Comparison of ENCODE assay signal across 8 mouse cellular contexts in the genomic region with DNA sequence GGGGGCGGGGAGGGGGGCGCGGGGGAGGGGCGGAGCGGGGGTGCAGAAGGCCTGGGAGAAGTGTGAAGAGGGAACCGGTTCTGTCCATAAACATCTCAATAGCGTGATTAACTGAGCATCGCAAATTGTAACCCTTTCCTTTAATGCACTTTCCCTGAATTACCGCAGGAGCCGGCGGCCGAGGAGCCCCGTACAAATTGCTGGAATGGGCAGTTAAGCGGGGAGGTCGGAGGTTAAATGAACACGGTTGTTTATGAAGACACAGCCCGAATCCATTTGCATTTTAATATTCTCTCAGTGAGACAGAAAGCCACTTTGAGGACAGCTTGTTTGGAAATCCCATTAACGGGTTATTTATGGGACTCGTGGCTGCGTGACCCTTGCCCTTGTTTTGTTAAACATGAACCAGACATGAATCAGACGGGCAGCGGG.
DNase-seq lines count a peak whose midpoint lies in the region; ATAC-seq lines count a peak whose summit lies in the region.

No protein-coding gene starts in this region.

- H3K9me3 ChIP-seq in heart, embryonic 15.5 days (replicated peaks), result no peaks in the 10 kb centered on the region
- H3K9me3 ChIP-seq in hindbrain, embryonic 14.5 days (ENCODE audit: control insufficient read depth, low read length), result no peaks in the 10 kb centered on the region
- H3K9me3 ChIP-seq in limb, embryonic 15.5 days, result no peaks in the 10 kb centered on the region

- ATAC-seq in heart, embryonic 15.5 days (replicated peaks; ENCODE audit: insufficient number of reproducible peaks, insufficient read depth, low FRiP score, low read depth), result no peak
- ATAC-seq in hindbrain, embryonic 14.5 days (ENCODE audit: low FRiP score), result no peak
- no peak for ATAC-seq in limb, embryonic 15.5 days (ENCODE audit: insufficient number of reproducible peaks, low FRiP score, low TSS enrichment, low read depth)

- H3K4me3 ChIP-seq in heart, embryonic 15.5 days, result no peak overlapping the region; the same call in 1 of the 2 replicates
- no peak overlapping the region for H3K4me3 ChIP-seq in hindbrain, embryonic 14.5 days (replicated peaks; ENCODE audit: low read length)
- no peak overlapping the region for H3K4me3 ChIP-seq in limb, embryonic 15.5 days

- H3K9ac ChIP-seq in heart, embryonic 15.5 days, result no peak overlapping the region
- no peak overlapping the region for H3K9ac ChIP-seq in hindbrain, embryonic 14.5 days
- H3K9ac ChIP-seq in limb, embryonic 15.5 days, result no peak overlapping the region

- H3K27ac ChIP-seq in heart, embryonic 15.5 days, result no peak overlapping the region
- H3K27ac ChIP-seq in hindbrain, embryonic 14.5 days, result no peak overlapping the region
- no peak overlapping the region for H3K27ac ChIP-seq in limb, embryonic 15.5 days

- peaks cover 11% of the 10 kb centered on the region; the same call in 1 of the 2 replicates for H3K4me1 ChIP-seq in heart, embryonic 15.5 days (replicated peaks)
- H3K4me1 ChIP-seq in hindbrain, embryonic 14.5 days (replicated peaks; ENCODE audit: control insufficient read depth, insufficient read depth, low read length), result peaks cover 11% of the 10 kb centered on the region
- H3K4me1 ChIP-seq in limb, embryonic 15.5 days, result peaks cover 4% of the 10 kb centered on the region; the same call in 1 of the 2 replicates

- H3K36me3 ChIP-seq in heart, embryonic 15.5 days, result no peaks in the 10 kb centered on the region
- no peaks in the 10 kb centered on the region for H3K36me3 ChIP-seq in hindbrain, embryonic 14.5 days (replicated peaks; ENCODE audit: control insufficient read depth, insufficient read depth)
- H3K36me3 ChIP-seq in limb, embryonic 15.5 days, result no peaks in the 10 kb centered on the region

- WGBS in heart, embryonic 15.5 days, result 3% methylated on average over 22 of the region's 22 CpGs
- under 1% methylated on average over 17 of the region's 22 CpGs for whole genome bisulfite sequencing in hindbrain, embryonic 14.5 days
- WGBS in limb, embryonic 15.5 days, result 5% methylated on average over 21 of the region's 22 CpGs

- H3K27me3 ChIP-seq in heart, embryonic 15.5 days, result peaks cover 72% of the 10 kb centered on the region
- H3K27me3 ChIP-seq in hindbrain, embryonic 14.5 days (ENCODE audit: control insufficient read depth, insufficient read depth, low read length), result peaks cover 78% of the 10 kb centered on the region
- H3K27me3 ChIP-seq in limb, embryonic 15.5 days, result peaks cover 73% of the 10 kb centered on the region

- H3K4me2 ChIP-seq in heart, embryonic 15.5 days, result peak overlapping the region; percentile 27
- peak overlapping the region; percentile 38 for H3K4me2 ChIP-seq in hindbrain, embryonic 14.5 days (replicated peaks)
- H3K4me2 ChIP-seq in limb, embryonic 15.5 days, result 0 out of 2 replicates have a peak overlapping the region, but pooled peaks have one; percentile 15

- no peak for DNase-seq in heart, adult 11 months
- no peak for DNase-seq in hindbrain, embryonic 14.5 days (ENCODE audit: low spot score)
- DNase-seq in retina, embryonic 14.5 days (ENCODE audit: low spot score), result peak; percentile 68
- no peak for DNase-seq in gastrocnemius, postnatal 10 days
- DNase-seq in natural killer cell, adult 2 months (ENCODE audit: low spot score in 2 of 2), result no peak
- DNase-seq in layer of hippocampus, postnatal 36 days, result no peak
